Mouse (Mus musculus) cerebellum, adult 18-20 months (tissue): ENCODE data around the gene Supt7l.
A peak's percentile ranks its signal among the peaks of the same experiment; 100 is the strongest.

Source experiments
- DNase-seq, 2 experiments: peaks; one replicate each; pipeline ENCODE4 v3.0.0; 2021

Supt7l gene

GRCm38 (mm10) chr5:31489116-31489769 is 38.4 kb downstream of the Supt7l start:
- DNase-seq = no peak

GRCm38 (mm10) chr5:31487889-31488288 is 39.7 kb downstream of the Supt7l start:
- no peak for DNase-seq

GRCm38 (mm10) chr5:31485440-31485839 is 42.2 kb downstream of the Supt7l start, which contains the start of gene 4930548H24Rik:
TSS of gene 4930548H24Rik (plus strand) at chr5:31485740.
- no peak for DNase-seq

- DNase-seq = no peak
Observed at GRCm38 (mm10) chr5:31480536-31480935, 47.1 kb downstream of the Supt7l start.

- DNase-seq = peak; percentile 15 to 22
Observed at GRCm38 (mm10) chr5:31470334-31470733, 57.3 kb downstream of the Supt7l start.

GRCm38 (mm10) chr5:31469711-31470110 is 57.9 kb downstream of the Supt7l start:
- no peak for DNase-seq

- no peak for DNase-seq
Observed at GRCm38 (mm10) chr5:31467798-31468197, 59.8 kb downstream of the Supt7l start.
